Mouse (Mus musculus) testis, postnatal 14 days (tissue): ENCODE results near the gene Tbc1d9b.
A peak's percentile ranks its signal among the peaks of the same experiment; 100 is the strongest.

Experiments
- DNase-seq: peaks from one replicate; pipeline ENCODE4 v3.0.0; 2021; ENCODE audit warnings: low spot score

Gene Tbc1d9b

DNA sequence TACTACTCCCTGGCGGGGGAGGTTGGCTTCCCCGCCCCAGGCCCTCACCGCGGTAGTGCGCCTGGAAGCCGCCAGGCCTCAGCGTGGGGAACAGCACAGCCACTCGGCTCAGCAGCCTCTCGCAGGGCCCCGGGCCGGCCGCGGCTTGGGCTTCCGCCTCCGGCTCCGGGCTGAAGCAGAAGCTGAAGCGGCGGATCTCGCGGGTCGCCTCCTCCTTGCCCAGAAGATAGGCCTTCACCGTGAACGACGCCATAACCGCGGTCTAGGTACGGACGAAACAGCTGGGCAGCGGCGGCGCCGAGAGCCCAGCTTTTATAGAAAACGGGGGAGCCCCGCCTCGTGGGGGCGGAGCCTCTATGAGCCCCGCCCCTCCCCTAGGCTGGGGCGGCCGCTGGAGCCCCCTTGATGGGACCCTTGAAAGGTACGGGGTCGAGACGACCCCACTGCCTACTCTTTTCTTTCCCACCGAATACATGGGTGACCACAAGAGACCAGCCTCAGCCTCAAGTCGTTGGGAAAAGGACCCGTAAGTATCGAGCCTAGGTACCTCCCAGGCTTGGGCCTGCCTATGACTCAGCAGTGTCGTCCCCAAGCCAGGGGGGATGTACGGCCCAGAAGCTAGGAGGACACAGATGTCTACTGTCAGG lies 79.4 kb downstream of the Tbc1d9b start, which contains the start of the genes Sqstm1 and Mgat4b:
Gene Sqstm1, minus strand, starts transcription at position 323 of the 647 bp plus-strand sequence.
Gene Mgat4b, plus strand, starts transcription at position 386 of the 647 bp plus-strand sequence.
- peak; percentile 84 for DNase-seq

DNA sequence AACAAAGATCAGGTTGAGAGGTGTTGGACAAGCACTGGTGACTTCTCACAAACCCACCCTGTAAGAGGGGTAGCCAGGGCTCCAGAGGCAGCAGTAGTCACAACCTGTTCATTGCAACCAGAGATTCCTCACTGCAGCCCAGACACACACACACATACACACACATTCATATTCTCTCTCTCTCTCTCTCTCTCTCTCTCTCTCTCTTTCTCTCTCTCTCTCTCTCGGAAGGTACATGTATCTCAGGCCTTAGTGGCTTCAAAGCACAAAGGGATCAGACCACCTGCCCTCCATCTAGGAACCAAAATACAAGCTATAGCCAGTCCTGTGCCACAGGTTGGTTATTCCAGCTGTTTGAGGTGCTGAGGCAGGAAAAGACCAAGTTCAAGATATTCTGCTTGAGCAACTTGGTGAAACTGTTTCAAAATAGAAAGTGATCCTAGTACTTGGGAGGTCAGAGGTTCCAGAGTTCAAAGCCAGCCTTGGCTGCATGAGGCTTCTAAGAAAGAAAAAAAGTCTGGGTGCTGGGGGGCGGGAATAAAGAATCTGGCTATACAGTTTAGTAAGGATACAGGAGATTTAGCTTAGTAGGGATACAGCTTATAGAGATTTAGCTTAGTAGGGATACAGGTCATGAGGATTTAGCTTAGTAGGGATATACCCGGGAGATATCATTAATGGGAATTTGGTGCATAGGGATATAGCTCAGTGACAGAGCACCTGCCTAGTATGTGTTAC lies 80.3 kb downstream of the Tbc1d9b start:
- no peak for DNase-seq

DNA sequence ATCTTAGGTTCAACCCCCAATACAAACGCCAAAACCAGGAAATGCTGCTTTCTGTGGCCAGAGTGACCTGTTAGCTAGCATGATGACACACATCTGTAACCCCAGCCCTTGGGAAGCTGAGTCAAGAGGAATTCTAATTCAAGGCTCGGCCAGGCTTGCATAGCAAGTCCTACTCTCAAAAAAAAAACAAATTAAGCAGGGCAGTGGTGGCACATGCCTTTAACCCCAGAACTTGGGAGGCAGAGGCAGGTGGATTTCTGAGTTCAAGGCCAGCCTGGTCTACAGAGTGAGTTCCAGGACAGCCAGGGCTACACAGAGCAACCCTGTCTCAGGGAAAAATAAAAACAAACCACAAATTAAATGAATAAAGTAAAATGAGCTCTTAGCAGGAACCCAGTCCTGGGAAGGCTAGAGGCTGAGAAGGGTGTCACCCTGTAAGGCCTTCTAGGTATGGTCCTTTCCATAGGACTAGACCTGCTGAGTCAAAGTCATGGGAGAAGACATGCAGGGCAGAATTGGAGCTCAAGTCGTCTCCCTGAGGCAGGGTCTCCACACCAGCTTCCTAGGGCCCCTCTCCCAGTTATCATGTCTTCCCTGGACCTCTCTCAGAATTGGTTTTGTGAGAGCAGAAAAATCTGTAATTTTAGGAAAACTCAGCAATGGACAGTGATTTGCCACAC lies 81.0 kb downstream of the Tbc1d9b start:
- no peak for DNase-seq

DNA sequence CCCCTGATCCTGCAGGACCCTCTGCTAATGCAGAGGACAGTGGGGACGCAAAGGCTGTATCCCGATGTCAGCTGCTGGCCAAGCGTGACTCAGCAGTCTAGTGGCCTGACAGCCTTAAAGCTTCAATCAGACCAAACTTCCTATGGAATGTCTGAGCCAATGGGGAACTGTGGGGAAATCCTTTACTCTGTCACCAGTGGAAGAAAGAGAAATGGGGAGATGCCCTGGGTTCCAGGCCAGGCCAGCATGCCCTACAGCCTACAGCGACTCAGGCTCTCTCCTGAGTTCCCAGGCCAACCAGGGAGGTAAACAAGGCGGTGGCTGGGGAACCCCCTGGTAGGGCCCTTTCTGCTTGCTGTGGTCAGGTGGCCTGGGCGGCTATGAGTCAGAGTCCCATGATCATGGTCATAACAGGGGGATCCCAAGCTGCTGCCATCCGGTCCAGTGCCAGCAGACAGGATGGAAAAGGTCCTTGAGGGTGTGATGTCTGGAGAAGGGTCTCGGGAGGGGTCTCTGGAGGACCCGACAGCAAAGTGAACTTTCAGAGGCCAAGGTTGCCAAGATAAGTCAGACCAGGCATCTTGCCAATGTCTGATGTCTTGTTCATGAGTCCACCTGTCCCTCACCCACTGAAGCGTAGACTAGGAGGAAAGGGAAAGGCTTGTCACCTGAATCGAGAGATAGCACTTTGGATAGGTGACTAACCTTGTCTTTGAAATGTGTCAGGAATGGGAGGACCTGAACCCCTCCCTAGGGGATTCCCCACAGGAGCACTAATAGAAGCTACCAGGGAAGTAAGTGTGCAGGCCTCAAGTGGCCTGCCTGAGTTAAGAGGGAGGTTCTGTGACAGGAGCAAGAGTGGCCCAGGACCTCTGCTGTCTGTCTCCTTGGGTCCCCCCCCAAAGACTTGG lies 81.9 kb downstream of the Tbc1d9b start:
- DNase-seq: peak; percentile 64

DNA sequence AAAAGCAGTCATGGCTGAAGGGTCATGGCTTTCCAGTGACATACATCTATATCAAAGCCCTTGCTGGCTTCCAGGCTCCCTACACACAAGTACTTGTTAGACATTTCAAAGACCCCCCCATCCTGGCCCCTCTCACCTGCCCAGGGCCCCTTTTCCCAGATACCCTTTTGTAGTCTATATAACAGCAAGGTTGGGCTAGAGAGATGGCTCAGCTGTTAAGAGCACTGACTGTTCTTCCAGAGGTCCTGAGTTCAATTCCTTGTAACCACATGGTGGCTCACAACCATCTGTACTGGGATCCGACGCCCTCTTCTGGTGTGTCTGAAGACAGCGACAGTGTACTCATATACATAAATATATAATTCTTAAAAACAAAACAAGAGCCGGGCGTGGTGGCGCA lies 83.4 kb downstream of the Tbc1d9b start:
- DNase-seq: no peak

DNA sequence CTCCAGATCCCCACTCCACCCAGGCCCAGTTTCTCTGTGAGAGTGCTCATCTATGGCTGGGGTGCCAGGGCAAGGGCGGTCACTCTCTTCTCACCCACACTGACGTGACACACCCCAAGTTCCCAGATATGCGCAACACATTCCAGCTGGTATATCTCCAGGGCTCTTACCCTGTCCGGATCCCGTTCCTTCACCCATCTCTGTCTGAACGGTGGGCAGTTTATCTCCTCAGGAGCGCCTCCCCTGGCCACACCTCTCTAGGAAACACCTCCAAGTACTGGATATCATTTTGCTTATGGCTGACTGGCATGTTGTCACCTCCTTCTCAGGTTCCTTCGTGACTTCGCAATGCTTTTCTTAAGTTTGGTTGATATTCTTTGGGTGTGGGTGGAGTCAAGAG lies 84.4 kb downstream of the Tbc1d9b start:
- no peak for DNase-seq

DNA sequence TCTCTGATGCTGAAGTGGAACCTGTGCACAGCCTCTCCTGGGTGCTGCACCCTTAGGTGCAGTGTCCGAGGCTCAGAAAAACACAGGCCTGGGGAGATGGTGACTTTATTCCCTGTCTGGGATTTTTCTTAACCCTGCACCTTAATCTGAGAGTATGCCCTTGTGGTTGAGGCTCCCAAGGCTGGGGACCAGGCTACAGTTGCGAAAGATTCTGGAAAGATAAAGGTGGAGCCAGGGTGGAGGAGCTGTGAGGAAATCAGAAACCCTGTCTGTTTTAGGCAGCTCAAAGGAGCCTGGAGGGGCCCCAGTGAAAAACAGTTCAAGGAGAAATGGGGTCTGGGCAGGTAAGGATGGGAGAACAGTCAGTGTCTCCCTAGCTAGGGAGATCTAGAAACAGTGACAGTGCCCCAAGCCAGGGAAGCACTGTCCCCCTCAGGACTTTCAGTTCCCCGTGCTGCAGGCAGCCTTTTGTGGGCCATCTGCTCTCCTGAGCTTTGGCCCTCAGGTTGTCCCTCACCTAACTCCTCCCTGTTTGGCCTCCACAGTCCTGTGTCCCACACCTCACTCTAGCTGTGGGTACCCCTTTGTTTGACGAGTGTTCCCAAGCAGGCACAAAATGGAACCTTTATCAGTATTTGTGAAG lies 85.6 kb downstream of the Tbc1d9b start:
- DNase-seq: no peak

DNA sequence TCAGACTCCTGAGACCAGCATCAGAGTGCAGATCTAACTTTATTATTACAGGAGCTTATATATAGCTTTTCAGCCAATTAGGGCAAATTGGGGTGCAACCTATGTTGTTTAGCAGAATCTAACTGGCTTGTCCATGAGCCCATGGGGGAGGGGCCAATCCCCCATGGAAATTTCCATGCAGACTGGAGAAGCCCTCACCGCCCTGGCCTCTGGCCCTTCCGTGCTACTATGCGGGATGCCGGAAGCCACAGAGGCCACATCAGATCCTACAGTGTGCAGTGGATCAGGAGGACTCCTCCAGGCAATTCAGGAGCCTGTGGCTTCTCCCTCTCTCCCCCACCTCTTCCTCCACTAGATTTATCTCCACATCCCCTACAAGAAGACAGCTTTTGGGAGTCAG lies 86.6 kb downstream of the Tbc1d9b start:
- DNase-seq: no peak

DNA sequence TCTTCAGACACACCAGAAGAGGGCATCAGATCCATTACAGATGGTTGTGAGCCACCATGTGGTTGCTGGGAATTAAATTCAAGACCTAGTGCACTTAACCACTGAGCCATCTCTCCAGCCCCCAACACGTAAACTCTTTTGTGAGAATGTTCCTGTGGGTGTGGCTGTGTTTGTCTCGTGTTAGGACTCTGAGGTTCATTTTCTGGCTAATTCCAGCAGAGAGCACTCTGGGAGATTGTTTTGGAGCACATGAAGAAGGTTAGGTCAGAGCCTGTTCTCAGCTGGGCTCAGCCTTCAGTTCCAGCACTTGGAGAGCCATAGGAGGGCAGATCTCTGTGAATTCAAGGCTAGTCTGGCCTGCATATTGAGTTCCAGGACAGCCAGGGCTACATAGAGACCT lies 88.6 kb downstream of the Tbc1d9b start:
- DNase-seq: no peak
